Mouse (Mus musculus) C2C12 (cell line): ENCODE data around the gene Arhgef2.

Source experiments
- CTCF ChIP-seq: IDR thresholded peaks from one replicate; pipeline ENCODE4 v1.5.1; 2011; ENCODE audit not compliant: control insufficient read depth, insufficient read depth, insufficient read length
- MAX ChIP-seq: IDR thresholded peaks from one replicate; pipeline ENCODE4 v1.6.1; 2011; ENCODE audit warnings: mild to moderate bottlenecking, control low read depth
- MYOG ChIP-seq: IDR thresholded peaks from one replicate; pipeline ENCODE4 v1.6.1; 2011; ENCODE audit not compliant: control insufficient read depth, insufficient read length; ENCODE audit errors: extremely low read depth
- USF1 ChIP-seq: IDR thresholded peaks from one replicate; pipeline ENCODE4 v1.6.1; 2011; ENCODE audit warnings: low read depth, mild to moderate bottlenecking, control low read depth, moderate library complexity

GRCm38 (mm10) chr3:88647076-88647475 lies 41.3 kb downstream of the Arhgef2 start:
- TF ChIP-seq CTCF (no peak), MAX (no peak), USF1 (no peak), MYOG (no peak)
